Mouse (Mus musculus) forebrain, embryonic 13.5 days (tissue): ENCODE data around the gene Ptbp1. TPM values are rescaled to one million over a fixed set of nuclear protein-coding genes. Genes with fewer than 3 reads are reported as not detected.

ENCODE experiments used
- ATAC-seq: fragments of 200-750 bp; cut with Nextera tagmentation; 2 replicates; pipeline ENCODE4 v1.8.0; 2017
- H3K27ac ChIP-seq: fragments of 300-500 bp; sonication (generic); 2 replicates; pipeline ENCODE4 v1.5.1; 2015; ENCODE audit warnings: inconsistent platforms, mild to moderate bottlenecking, moderate library complexity
- H3K27me3 ChIP-seq: fragments of 300-500 bp; sonication (generic); 2 replicates; pipeline ENCODE4 v1.6.1; 2015; ENCODE audit warnings: mild to moderate bottlenecking, inconsistent platforms
- H3K36me3 ChIP-seq: fragments of 300-500 bp; sonication (generic); 2 replicates; pipeline ENCODE4 v1.6.1; 2015; ENCODE audit warnings: mild to moderate bottlenecking, inconsistent platforms; ENCODE audit not compliant: poor library complexity, severe bottlenecking
- H3K4me1 ChIP-seq: fragments of 300-500 bp; sonication (generic); 2 replicates; pipeline ENCODE4 v1.6.1; 2015; ENCODE audit warnings: inconsistent platforms
- H3K4me2 ChIP-seq: fragments of 300-500 bp; sonication (generic); 2 replicates; pipeline ENCODE4 v1.6.1; 2015; ENCODE audit warnings: inconsistent platforms, mild to moderate bottlenecking, moderate library complexity
- H3K4me3 ChIP-seq: fragments of 300-500 bp; sonication (generic); 2 replicates; pipeline ENCODE4 v1.5.1; 2015; ENCODE audit warnings: mild to moderate bottlenecking, inconsistent platforms
- H3K9ac ChIP-seq: fragments of 300-500 bp; sonication (generic); 2 replicates; pipeline ENCODE4 v1.6.1; 2015; ENCODE audit warnings: mild to moderate bottlenecking, inconsistent platforms
- H3K9me3 ChIP-seq: fragments of 300-500 bp; sonication (generic); replicated peaks from 2 replicates; pipeline ENCODE4 v1.6.1; 2016; ENCODE audit warnings: inconsistent platforms
- WGBS: fragments of 180-500 bp; shearing (Covaris S2); methylation state at CpG from one replicate; pipeline ENCODE4 v1.1.7; 2015; 5-methylcytosine and 5-hydroxymethylcytosine counted together
- polyA plus RNA-seq: library from polyadenylated mRNA; unstranded; fragments of >200 nt; fragmentation: Nextera tagmentation; extraction: Ambion mirVana; gene quantifications from 2 replicates; pipeline ENCODE4 v1.2.1, GENCODE M21; 2015

Ptbp1 gene
- polyA plus RNA-seq, 1 experiment from 2014 or later = 148 TPM

DNA sequence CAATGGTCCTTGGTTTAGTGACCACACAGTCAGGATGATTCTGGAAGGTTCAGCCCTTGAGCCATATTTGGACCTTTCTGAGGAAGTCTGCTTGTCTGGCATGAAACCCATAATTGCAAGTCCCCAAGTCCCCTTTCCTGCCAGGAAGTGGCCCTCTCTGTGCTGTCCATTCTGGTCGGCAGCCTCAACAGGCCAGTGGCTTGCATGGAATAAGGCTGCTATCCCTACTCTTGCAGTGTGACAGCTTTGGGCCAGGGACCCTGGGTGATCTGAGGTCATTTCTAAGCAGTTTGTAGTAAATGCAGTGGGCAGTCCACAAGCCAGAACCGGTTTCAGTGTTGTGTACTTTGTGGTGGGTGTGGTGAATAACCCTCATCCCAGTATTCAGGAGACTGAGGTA lies 16.1 kb upstream of the Ptbp1 start:
- no peak overlapping the region for H3K4me3 ChIP-seq
- H3K27ac ChIP-seq = no peak overlapping the region
- 76% methylated on average over 2 of the region's 2 CpGs for WGBS
- no peaks in the 10 kb centered on the region for H3K36me3 ChIP-seq
- peaks cover 19% of the 10 kb centered on the region for H3K4me1 ChIP-seq
- H3K4me2 ChIP-seq = no peak overlapping the region
- H3K27me3 ChIP-seq = 0 out of 2 replicates have a peak, but pooled peaks cover 3% of the 10 kb centered on the region
- ATAC-seq = no peak
- no peaks in the 10 kb centered on the region for H3K9me3 ChIP-seq
- H3K9ac ChIP-seq = no peak overlapping the region

DNA sequence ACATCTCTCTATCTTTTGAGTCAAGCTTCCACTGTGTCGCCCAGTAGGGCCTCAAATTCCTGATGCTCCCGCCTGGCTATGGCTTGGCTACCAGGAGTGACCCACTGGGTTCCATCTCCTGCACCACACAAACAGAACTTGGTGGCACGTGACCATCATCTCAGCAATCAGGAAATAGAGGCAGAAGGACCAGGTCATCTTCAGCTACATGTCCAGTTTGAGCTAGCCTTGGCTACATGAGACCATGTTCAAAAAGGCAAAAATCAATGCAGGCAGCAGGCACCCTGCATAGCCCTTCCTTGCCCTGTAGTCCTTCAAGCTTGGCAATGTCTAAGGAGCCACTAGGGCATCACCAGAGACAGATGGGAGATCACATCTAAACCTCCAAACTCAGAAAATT lies 14.1 kb upstream of the Ptbp1 start:
- H3K4me1 ChIP-seq = peaks cover 27% of the 10 kb centered on the region
- H3K4me2 ChIP-seq = peak overlapping the region; percentile 67
- no peaks in the 10 kb centered on the region for H3K36me3 ChIP-seq
- no peak for ATAC-seq
- no peaks in the 10 kb centered on the region for H3K9me3 ChIP-seq
- no peak overlapping the region; the same call in 1 of the 2 replicates for H3K4me3 ChIP-seq
- 92% methylated on average over 3 of the region's 3 CpGs for WGBS
- H3K9ac ChIP-seq = no peak overlapping the region
- 0 out of 2 replicates have a peak, but pooled peaks cover 3% of the 10 kb centered on the region for H3K27me3 ChIP-seq
- peak overlapping the region; percentile 49 for H3K27ac ChIP-seq

DNA sequence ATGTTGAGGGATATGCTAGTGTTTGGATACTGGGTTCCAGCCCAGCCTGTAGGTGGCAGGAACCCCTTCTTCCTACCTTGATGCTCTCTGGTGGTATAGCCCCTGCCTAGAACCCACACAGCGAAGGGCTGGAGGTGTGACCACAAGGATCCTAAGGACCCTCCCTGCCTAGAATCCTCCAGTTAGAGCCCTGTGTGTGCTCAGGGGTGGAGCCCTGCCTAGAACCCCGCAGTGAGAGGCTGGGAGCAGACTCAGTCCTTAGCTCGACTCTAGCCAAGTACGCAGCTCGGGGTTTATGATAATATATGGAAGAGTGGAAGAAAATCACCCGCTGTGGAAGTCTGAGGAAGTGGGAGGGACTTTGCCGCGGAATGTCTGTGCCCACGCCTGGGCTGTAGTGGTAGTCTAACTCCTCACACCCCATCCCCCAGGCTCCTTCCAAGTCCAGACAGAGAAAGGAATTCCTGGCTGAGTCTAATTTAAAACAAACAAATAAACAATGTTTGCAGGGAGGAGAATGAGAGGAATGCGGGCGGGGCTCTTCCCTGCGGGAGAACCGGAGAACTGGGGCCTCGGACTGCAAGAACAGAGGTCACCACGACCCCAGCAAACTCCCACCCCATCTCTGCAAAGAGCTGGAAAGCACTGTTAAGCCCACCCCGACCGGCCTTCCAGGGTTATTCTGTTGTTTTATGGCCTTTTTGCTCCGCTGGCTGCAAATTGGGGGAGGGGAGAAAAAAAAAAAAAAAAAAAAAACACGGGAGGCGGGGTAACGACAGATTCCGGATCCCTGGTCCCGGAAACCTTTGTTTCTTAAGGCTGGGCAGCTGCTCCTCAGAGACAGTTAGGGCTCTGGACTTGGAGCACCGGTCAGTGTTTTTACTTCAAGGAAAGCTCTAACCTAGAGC lies 13.3 kb upstream of the Ptbp1 start:
- Histone ChIP-seq H3K9ac (peak overlapping the region; percentile 58), H3K27me3 (0 out of 2 replicates have a peak, but pooled peaks cover 3% of the 10 kb centered on the region), H3K4me2 (peak overlapping the region; percentile 67), H3K4me3 (peak overlapping the region; percentile 36), H3K27ac (peak overlapping the region; percentile 49), H3K36me3 (no peaks in the 10 kb centered on the region), H3K9me3 (no peaks in the 10 kb centered on the region), H3K4me1 (peaks cover 27% of the 10 kb centered on the region)
- WGBS = 3% methylated on average over 24 of the region's 24 CpGs
- peak; percentile 80 for ATAC-seq

DNA sequence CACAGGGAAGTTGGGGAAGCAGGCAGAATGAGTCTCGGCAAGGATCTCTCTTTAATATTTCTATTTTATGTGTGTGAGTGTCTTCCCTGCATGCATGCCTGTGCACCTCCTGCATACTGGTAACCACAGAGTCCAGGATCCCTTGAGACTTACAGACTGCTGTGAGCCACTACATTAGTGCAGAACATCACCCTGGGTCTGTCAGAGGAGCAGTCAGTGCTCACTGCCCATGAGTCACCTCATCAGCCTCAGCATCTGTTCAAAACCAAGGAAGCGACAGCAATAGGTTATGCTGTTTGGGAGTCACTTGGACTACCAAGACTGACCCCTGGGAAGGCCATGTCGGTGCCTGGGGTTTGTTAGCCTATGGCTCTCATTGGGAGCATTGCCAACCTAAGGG lies 11.9 kb upstream of the Ptbp1 start:
- Histone ChIP-seq H3K4me2 (no peak overlapping the region), H3K27ac (no peak overlapping the region)

DNA sequence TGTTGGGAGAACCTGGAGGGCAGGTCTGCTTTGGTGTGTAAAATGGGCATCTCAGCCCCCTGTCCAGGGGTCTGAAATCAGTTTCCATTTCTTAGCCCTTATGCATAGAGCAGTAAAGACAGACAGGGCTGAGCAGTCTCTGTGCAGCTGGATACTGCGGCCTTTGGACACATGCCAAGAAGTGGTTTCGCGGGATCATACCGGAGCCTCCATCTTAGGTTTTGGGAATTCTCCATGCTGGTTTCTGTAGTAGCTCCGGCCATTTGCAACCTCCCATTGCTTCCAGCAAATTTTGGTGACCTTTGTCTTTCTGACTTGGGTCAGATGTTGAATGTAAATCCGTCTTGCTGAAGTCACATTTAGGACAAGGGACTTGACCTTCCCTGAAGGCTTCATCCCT lies 10.8 kb upstream of the Ptbp1 start:
- no peaks in the 10 kb centered on the region for H3K27me3 ChIP-seq
- 0 out of 2 replicates have a peak, but pooled peaks have one; percentile 48 for ATAC-seq
- WGBS = 45% methylated on average over 6 of the region's 6 CpGs

More for the DNA sequence above, 11.9 kb upstream of the Ptbp1 start:
- no peak for ATAC-seq
- Histone ChIP-seq H3K9ac (no peak overlapping the region), H3K4me1 (peaks cover 27% of the 10 kb centered on the region), H3K36me3 (no peaks in the 10 kb centered on the region), H3K27me3 (0 out of 2 replicates have a peak, but pooled peaks cover 3% of the 10 kb centered on the region), H3K4me3 (no peak overlapping the region), H3K9me3 (no peaks in the 10 kb centered on the region)
- 78% methylated on average over 3 of the region's 3 CpGs for WGBS

DNA sequence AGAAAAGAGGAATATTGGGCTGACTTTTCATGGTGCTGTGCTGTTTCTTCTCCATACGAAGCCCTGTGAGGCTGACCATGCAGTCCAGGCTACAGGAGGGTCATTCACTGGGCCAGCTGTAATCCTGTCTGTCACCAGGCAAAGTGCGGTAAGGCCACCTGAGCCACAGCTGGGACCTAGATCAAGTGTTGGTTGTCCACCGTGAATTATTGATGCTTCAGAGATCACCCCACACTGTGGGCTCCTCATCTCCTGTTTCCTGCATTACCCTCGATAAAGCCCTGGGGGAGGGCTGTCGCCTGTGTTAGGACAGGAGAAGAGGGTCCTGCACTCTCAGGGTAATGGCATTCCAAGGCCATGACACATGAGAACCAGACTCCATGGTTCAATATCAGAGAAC lies 7.7 kb upstream of the Ptbp1 start:
- ATAC-seq = no peak
- H3K9me3 ChIP-seq = no peaks in the 10 kb centered on the region
- H3K27me3 ChIP-seq = no peaks in the 10 kb centered on the region
- H3K4me1 ChIP-seq = peaks cover 27% of the 10 kb centered on the region
- no peaks in the 10 kb centered on the region for H3K36me3 ChIP-seq
- no peak overlapping the region for H3K27ac ChIP-seq
- no peak overlapping the region for H3K9ac ChIP-seq
- no peak overlapping the region for H3K4me2 ChIP-seq
- 80% methylated on average over 5 of the region's 5 CpGs for WGBS
- H3K4me3 ChIP-seq = no peak overlapping the region

More for the DNA sequence above, 10.8 kb upstream of the Ptbp1 start:
- no peak overlapping the region for H3K4me2 ChIP-seq
- H3K27ac ChIP-seq = no peak overlapping the region
- H3K36me3 ChIP-seq = no peaks in the 10 kb centered on the region
- H3K9ac ChIP-seq = peak overlapping the region; percentile 34; the same call in 1 of the 2 replicates
- no peaks in the 10 kb centered on the region for H3K9me3 ChIP-seq
- H3K4me3 ChIP-seq = no peak overlapping the region
- H3K4me1 ChIP-seq = peaks cover 31% of the 10 kb centered on the region

DNA sequence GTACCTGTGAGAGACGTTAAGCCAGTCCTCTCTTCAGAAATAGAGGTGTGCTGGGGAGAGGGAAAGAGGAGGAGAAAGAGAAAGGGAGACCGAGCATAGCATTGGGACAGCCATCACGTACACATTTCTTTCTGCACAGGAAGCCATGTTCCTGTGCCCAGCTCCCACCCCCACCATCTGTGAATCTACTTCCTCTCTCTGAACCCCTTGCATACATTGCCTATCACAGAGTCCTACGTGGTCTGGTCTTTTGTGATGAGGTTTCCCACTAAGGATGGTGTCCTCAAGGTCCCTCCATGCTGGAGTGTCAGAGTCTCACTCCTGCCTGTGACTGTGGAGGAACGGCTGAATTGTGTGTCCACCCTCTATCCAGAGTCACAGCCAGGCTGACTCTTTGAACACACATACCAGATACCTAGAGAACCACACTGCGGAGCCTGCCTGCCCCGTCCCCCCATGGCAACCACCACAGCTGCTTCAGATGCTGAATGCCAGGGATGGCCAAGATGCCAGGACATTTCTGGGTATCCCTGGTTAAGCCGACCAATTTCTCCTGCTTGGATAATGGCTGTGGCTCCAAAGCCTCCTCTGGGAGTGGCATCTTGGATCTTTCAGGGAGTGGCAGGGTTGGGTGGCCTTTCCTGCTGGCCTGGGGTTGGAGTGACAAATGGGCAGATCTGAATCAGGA lies 4.1 kb upstream of the Ptbp1 start:
- H3K27me3 ChIP-seq = no peaks in the 10 kb centered on the region
- H3K9me3 ChIP-seq = no peaks in the 10 kb centered on the region
- H3K4me2 ChIP-seq = no peak overlapping the region
- H3K27ac ChIP-seq = no peak overlapping the region
- no peak for ATAC-seq
- no peaks in the 10 kb centered on the region for H3K36me3 ChIP-seq
- no peak overlapping the region for H3K4me3 ChIP-seq
- H3K4me1 ChIP-seq = peaks cover 30% of the 10 kb centered on the region
- 88% methylated on average over 8 of the region's 8 CpGs for WGBS
- H3K9ac ChIP-seq = no peak overlapping the region

DNA sequence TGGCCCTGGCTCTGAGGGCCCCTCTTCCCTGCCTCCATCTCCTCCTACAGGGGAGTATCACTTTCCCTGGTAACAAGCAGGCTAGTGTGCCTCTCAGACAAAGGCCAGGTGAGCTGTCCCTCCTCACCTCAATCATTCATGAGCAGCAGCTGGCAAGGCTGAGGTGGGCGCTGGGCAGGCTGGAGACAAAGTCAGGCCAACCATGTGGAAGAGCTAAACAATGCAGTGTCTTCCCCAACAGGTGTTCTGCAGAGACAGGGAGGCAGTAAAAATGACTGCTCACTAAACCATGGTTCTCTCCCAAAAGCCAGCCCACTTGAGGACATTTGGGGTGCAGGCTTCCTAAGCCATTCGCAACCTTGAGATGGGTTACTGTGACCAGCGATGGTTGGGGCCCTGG lies 2.6 kb upstream of the Ptbp1 start:
- Histone ChIP-seq H3K36me3 (peaks cover 5% of the 10 kb centered on the region), H3K27ac (peak overlapping the region; percentile 100), H3K4me1 (peaks cover 43% of the 10 kb centered on the region), H3K4me3 (no peak overlapping the region; the same call in 1 of the 2 replicates), H3K27me3 (no peaks in the 10 kb centered on the region), H3K9me3 (no peaks in the 10 kb centered on the region), H3K9ac (peak overlapping the region; percentile 79), H3K4me2 (peak overlapping the region; percentile 91)
- 83% methylated on average over 3 of the region's 3 CpGs for WGBS
- ATAC-seq = no peak

DNA sequence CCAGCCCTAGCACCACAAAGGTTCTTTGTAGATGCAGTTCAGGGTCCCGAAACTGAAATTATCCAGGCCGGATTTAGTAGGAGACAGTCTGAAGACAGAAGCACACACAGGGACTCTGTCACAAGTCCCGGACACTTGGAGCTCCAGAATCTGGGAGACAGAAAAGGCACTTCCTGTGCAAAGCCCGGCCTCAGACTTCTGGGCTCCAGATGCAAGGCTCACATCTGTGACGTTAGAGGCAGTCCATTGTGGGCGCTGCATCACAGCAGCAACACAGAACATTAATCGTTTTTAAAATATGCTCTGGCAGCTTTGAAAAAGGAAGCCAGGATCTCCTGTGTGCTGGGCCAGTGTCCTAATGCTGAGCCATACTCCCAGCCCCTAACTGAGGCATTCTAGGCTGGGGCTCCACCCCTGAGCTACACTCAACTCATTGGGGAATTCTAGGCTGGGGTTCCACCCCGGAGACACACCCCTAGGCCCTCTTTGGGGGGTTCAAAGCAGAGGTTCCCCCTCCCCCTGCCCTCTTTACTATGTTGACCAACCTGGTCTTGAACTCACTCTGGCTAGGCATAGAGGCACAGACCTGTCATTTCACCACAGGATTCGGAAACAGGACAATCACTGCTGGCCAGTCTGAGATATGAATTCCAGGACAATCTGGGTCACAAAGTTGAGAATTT lies 2.0 kb upstream of the Ptbp1 start:
- 63% methylated on average over 9 of the region's 9 CpGs for WGBS
- Histone ChIP-seq H3K4me3 (peak overlapping the region; percentile 100), H3K4me2 (peak overlapping the region; percentile 91), H3K36me3 (peaks cover 11% of the 10 kb centered on the region), H3K27ac (peak overlapping the region; percentile 100), H3K4me1 (peaks cover 49% of the 10 kb centered on the region), H3K9ac (peak overlapping the region; percentile 79), H3K27me3 (no peaks in the 10 kb centered on the region), H3K9me3 (no peaks in the 10 kb centered on the region)
- no peak for ATAC-seq

DNA sequence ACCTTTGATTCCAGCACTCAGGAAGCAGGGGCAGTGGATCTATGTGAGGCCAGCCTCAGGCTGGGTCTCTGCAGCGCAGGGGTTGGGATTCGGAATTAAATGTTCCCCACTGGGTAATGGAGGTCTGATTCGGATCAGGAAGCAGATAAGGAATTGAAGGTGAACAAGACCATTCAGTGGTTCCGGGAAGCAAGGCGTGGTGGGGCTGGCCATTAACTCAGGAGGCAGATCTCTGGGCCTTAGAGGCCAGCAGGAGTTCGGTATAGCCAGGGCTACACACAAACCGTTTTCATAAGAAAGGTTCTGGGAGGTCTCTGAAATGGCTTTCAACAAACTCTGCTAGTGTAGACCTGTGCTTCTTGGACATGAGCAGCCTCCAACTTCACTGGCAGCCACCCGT lies 1.4 kb upstream of the Ptbp1 start:
- Histone ChIP-seq H3K4me2 (peak overlapping the region; percentile 91), H3K9me3 (no peaks in the 10 kb centered on the region), H3K4me3 (peak overlapping the region; percentile 100), H3K4me1 (peaks cover 53% of the 10 kb centered on the region), H3K9ac (peak overlapping the region; percentile 79), H3K27ac (peak overlapping the region; percentile 100), H3K36me3 (peaks cover 17% of the 10 kb centered on the region), H3K27me3 (no peaks in the 10 kb centered on the region)
- 19% methylated on average over 8 of the region's 8 CpGs for WGBS
- ATAC-seq = no peak

DNA sequence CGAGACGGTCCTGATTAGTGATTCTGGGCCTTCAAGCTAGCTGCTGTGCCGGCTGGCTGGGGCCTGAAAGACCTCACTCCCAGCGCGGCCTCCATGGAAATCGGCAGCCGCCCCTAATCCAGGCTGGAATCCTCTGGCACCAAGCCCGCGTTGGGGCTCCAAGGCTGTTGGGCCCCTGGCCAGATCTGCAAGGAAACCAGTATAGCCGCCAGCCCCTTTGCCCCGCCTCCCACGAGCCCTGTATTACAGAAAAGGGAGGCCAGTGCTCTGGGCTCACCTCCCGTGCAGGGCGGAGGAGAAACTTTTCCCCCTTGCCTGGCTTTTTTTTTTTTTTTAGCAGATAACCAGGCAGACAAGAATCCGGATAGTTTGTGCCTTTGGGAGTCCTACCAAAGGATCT lies 835 bp upstream of the Ptbp1 start:
- H3K36me3 ChIP-seq = peaks cover 22% of the 10 kb centered on the region
- 0% methylated on average over 15 of the region's 15 CpGs for WGBS
- peak overlapping the region; percentile 100 for H3K4me3 ChIP-seq
- H3K9me3 ChIP-seq = no peaks in the 10 kb centered on the region
- peaks cover 56% of the 10 kb centered on the region for H3K4me1 ChIP-seq
- no peaks in the 10 kb centered on the region for H3K27me3 ChIP-seq
- H3K9ac ChIP-seq = peak overlapping the region; percentile 79
- H3K27ac ChIP-seq = peak overlapping the region; percentile 100
- peak overlapping the region; percentile 91 for H3K4me2 ChIP-seq
- ATAC-seq = peak; percentile 42
